Mouse (Mus musculus) liver, embryonic 12.5 days (tissue): ENCODE data around the gene 2010109A12Rik. TPM values are rescaled to one million over a fixed set of nuclear protein-coding genes. Genes with fewer than 3 reads are reported as not detected.

Experiments
- ATAC-seq: fragments of 200-750 bp; cut with Nextera tagmentation; 2 replicates; pipeline ENCODE4 v1.8.0; 2017; ENCODE audit warnings: moderate number of reproducible peaks, mild to moderate bottlenecking, moderate library complexity
- H3K27ac ChIP-seq: fragments of 300-500 bp; sonication (generic); 2 replicates; pipeline ENCODE4 v1.5.1; 2016; ENCODE audit warnings: mild to moderate bottlenecking
- H3K27me3 ChIP-seq: fragments of 300-500 bp; sonication (generic); replicated peaks from 2 replicates; pipeline ENCODE4 v1.6.1; 2016; ENCODE audit warnings: mild to moderate bottlenecking, moderate library complexity
- H3K36me3 ChIP-seq: fragments of 300-500 bp; sonication (generic); 2 replicates; pipeline ENCODE4 v1.6.1; 2016; ENCODE audit warnings: mild to moderate bottlenecking, moderate library complexity
- H3K4me1 ChIP-seq: fragments of 300-500 bp; sonication (generic); 2 replicates; pipeline ENCODE4 v1.6.1; 2016
- H3K4me2 ChIP-seq: fragments of 300-500 bp; sonication (generic); 2 replicates; pipeline ENCODE4 v1.6.1; 2016; ENCODE audit warnings: mild to moderate bottlenecking, moderate library complexity
- H3K4me3 ChIP-seq: fragments of 300-500 bp; sonication (generic); 2 replicates; pipeline ENCODE4 v1.5.1; 2016; ENCODE audit warnings: mild to moderate bottlenecking, moderate library complexity
- H3K9ac ChIP-seq: fragments of 300-500 bp; sonication (generic); 2 replicates; pipeline ENCODE4 v1.6.1; 2016; ENCODE audit warnings: mild to moderate bottlenecking, moderate library complexity
- H3K9me3 ChIP-seq: fragments of 300-500 bp; sonication (generic); replicated peaks from 2 replicates; pipeline ENCODE4 v1.6.1; 2016; ENCODE audit warnings: mild to moderate bottlenecking, moderate library complexity
- WGBS: fragments of 180-500 bp; shearing (Covaris S2); methylation state at CpG from one replicate; pipeline ENCODE4 v1.1.7; 2016; ENCODE audit not compliant: insufficient replicate concordance; 5-methylcytosine and 5-hydroxymethylcytosine counted together
- polyA plus RNA-seq: library from polyadenylated mRNA; unstranded; fragments of >200 nt; fragmentation: Nextera tagmentation; extraction: Ambion mirVana; gene quantifications from 2 replicates; pipeline ENCODE4 v1.2.1, GENCODE M21; 2016

Gene 2010109A12Rik
- polyA plus RNA-seq, 1 experiment from 2014 or later = 1.2 TPM

GRCm38 (mm10) chr5:93260983-93261382 is 54.7 kb downstream of the 2010109A12Rik start:
- H3K36me3 ChIP-seq = no peaks in the 10 kb centered on the region
- no peak for ATAC-seq
- no peak overlapping the region for H3K9ac ChIP-seq
- H3K27ac ChIP-seq = no peak overlapping the region
- 48% methylated on average over 3 of the region's 3 CpGs for WGBS
- no peak overlapping the region for H3K4me2 ChIP-seq
- no peak overlapping the region for H3K4me3 ChIP-seq
- H3K4me1 ChIP-seq = peaks cover 29% of the 10 kb centered on the region
- no peaks in the 10 kb centered on the region for H3K9me3 ChIP-seq
- H3K27me3 ChIP-seq = 0 out of 2 replicates have a peak, but pooled peaks cover 3% of the 10 kb centered on the region

GRCm38 (mm10) chr5:93262751-93263150 is 56.4 kb downstream of the 2010109A12Rik start:
- Histone ChIP-seq H3K9ac (no peak overlapping the region), H3K4me1 (peaks cover 38% of the 10 kb centered on the region), H3K27me3 (0 out of 2 replicates have a peak, but pooled peaks cover 3% of the 10 kb centered on the region), H3K4me2 (no peak overlapping the region), H3K27ac (no peak overlapping the region), H3K4me3 (no peak overlapping the region), H3K9me3 (no peaks in the 10 kb centered on the region), H3K36me3 (no peaks in the 10 kb centered on the region)
- no peak for ATAC-seq
- 70% methylated on average over 2 of the region's 2 CpGs for WGBS

Other genes with a start within 250 kb of the 2010109A12Rik start
- 0.36 and 0.50 TPM in 2 replicates for gene Sowahb, start 161.5 kb upstream of the 2010109A12Rik start, polyA plus RNA-seq
- 57.6 and 59.0 TPM in 2 replicates for gene Sept11, start 113.1 kb upstream of the 2010109A12Rik start, polyA plus RNA-seq
- gene Ccni, start within 50 bp of the 2010109A12Rik start, polyA plus RNA-seq = 50.1 and 60.9 TPM in 2 replicates
- 16.8 and 17.3 TPM in 2 replicates for gene Ccng2, start 60.7 kb downstream of the 2010109A12Rik start, polyA plus RNA-seq